Mouse (Mus musculus): ENCODE results near the gene Kcnj8. TPM values are rescaled to one million over a fixed set of nuclear protein-coding genes. Genes with fewer than 3 reads are reported as not detected.
"Not testable (repeated sequence)": the region's sequence is repeated elsewhere in the genome, so short reads cannot be mapped to it uniquely, and the experiment has no call there.

Kcnj8 gene
- polyA plus RNA-seq, 1 experiment from 2014 or later, result 55.3 TPM

DNA sequence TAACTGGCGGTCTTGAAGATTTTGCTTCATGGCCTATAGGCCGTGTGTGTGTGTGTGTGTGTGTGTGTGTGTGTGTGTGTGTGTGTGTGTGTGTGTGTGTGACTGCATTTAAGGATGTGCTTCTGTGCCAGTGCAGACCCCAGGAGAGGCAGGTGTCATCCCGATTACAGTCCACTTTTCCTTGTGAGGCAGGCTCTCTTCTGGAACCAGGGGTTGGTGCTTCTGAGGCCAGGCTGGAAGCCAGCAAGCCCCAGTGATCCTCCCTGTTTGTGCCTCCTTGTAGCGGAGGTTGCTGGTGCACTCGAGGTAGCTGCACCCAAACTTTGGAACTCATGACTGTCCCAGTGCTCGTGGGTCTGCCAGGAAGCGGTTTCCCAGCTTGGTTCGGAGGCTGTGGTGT, 41.7 kb downstream of the Kcnj8 start:
- Histone ChIP-seq H3K27me3 (replicated peaks; ENCODE audit: control insufficient read depth, insufficient read depth, low read length) (no peaks in the 10 kb centered on the region), H3K4me2 (ENCODE audit: low read length) (no peak overlapping the region), H3K27ac (ENCODE audit: low read depth) (peak overlapping the region; percentile 63; the same call in 1 of the 2 replicates), H3K9ac (ENCODE audit: low read length) (no peak overlapping the region), H3K36me3 (ENCODE audit: control insufficient read depth, insufficient read depth, low read length) (no peaks in the 10 kb centered on the region), H3K4me1 (replicated peaks; ENCODE audit: control insufficient read depth, insufficient read depth, low read length) (peaks cover 11% of the 10 kb centered on the region), H3K9me3 (ENCODE audit: control insufficient read depth, low read length) (no peaks in the 10 kb centered on the region), H3K4me3 (ENCODE audit: low read depth, low read length) (no peak overlapping the region)
- DNase-seq (ENCODE audit: low spot score), result no peak
- WGBS, result 78% methylated on average over 8 of the region's 8 CpGs
- ATAC-seq (replicated peaks; ENCODE audit: low FRiP score, low TSS enrichment, low read depth), result no peak

DNA sequence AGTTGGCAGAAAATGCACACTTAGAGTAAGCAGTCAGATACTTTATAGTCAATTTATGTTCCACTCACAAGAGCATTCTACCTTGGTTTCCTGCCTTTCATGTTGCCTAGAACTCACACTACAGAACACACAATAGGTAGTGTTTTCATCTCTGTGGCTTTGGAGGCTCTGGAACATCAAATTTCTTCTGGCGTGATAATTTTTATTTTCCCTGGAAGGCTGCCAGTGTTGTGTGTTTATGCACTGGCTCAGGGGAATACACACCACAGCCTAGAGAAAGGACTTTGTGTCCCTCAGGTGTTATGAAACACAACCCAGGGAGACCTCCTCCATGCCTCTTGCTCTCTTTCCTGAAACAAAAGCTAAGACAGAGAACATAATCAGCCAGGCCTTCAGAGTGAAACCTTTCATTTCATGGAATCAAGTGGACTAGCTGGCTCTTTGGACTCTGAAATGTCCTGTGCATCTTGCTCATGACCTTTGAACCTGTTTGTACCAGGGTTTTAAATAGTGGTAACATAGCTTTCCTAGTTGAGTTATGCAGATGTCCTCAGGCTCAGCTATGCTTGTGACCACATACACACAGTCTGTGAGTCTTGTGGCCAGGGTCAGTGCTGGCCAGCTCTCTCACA, 43.4 kb downstream of the Kcnj8 start:
- H3K36me3 ChIP-seq (ENCODE audit: control insufficient read depth, insufficient read depth, low read length), result no peaks in the 10 kb centered on the region
- H3K4me2 ChIP-seq (ENCODE audit: low read length), result no peak overlapping the region
- no peak for ATAC-seq (replicated peaks; ENCODE audit: low FRiP score, low TSS enrichment, low read depth)
- no peak overlapping the region for H3K27ac ChIP-seq (ENCODE audit: low read depth)
- H3K9me3 ChIP-seq (ENCODE audit: control insufficient read depth, low read length), result no peaks in the 10 kb centered on the region
- no peak for DNase-seq (ENCODE audit: low spot score)
- peaks cover 11% of the 10 kb centered on the region for H3K4me1 ChIP-seq (replicated peaks; ENCODE audit: control insufficient read depth, insufficient read depth, low read length)
- H3K4me3 ChIP-seq (ENCODE audit: low read depth, low read length), result no peak overlapping the region
- H3K27me3 ChIP-seq (replicated peaks; ENCODE audit: control insufficient read depth, insufficient read depth, low read length), result no peaks in the 10 kb centered on the region
- no peak overlapping the region for H3K9ac ChIP-seq (ENCODE audit: low read length)
- WGBS, result 37% methylated on average over 1 of the region's 1 CpGs

DNA sequence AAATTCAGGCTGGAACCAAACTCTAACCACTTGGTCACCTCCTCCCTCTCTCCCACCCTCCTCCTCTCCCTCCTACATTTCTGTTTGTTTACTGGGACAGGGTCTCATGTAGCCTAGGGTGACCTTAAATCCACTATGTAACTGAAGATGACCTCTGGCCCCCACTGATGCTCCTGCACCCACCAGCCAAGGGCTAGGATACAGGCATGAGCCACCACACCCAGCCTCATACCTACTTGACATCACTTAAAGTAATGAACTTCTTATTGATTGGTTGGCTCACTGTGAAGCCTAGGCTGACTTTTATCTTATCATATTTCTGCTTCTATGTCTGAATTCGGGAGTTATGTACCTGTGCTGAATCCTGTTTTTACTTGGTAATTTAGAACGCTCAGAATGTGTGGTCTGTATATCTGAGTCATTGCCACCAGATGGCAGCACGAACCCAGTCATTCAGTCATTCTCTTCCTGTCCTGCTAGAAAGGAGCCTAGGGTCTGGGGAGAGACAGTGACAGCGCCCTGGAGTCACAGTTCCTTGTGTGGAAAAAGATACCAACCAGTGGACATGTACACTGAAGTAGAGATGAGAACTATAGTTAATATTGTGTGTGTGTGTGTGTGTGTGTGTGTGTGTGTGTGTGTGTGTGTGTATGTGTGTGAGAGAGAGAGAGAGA, 46.6 kb downstream of the Kcnj8 start:
- DNase-seq (ENCODE audit: low spot score), result peak; percentile 83
- WGBS, result 7% methylated on average over 4 of the region's 4 CpGs

DNA sequence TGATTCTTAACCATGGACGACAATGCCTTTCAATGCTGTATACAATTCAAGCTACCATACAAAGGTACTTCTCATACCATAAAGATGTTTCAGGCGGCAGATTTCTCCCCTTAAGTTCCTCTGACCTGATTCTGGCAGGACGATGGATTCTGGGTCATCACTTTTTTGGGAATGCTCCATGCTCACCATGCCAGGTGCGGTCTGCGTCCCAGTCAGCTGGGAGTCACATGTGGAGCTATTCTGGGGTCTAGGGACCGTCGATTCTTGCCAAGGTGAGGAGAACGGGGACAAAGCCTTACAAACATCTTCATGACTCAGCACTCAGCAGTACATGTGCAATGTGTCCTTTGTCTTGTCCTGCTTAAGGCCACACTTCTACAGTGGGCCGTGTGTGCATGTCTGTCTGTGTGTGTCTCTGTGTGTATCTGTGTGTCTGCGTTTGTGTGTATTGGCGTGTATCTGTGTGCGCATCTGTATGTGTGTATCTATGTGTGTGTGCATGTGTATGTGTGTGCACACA, 49.8 kb downstream of the Kcnj8 start:
- Histone ChIP-seq H3K27ac (ENCODE audit: low read depth) (no peak overlapping the region), H3K36me3 (ENCODE audit: control insufficient read depth, insufficient read depth, low read length) (no peaks in the 10 kb centered on the region), H3K9me3 (ENCODE audit: control insufficient read depth, low read length) (no peaks in the 10 kb centered on the region), H3K4me3 (ENCODE audit: low read depth, low read length) (no peak overlapping the region), H3K4me1 (replicated peaks; ENCODE audit: control insufficient read depth, insufficient read depth, low read length) (no peaks in the 10 kb centered on the region), H3K4me2 (ENCODE audit: low read length) (no peak overlapping the region), H3K9ac (ENCODE audit: low read length) (no peak overlapping the region), H3K27me3 (replicated peaks; ENCODE audit: control insufficient read depth, insufficient read depth, low read length) (no peaks in the 10 kb centered on the region)
- WGBS, result 82% methylated on average over 12 of the region's 12 CpGs
- no peak for ATAC-seq (replicated peaks; ENCODE audit: low FRiP score, low TSS enrichment, low read depth)
- DNase-seq (ENCODE audit: low spot score), result no peak

More for the DNA sequence above, 46.6 kb downstream of the Kcnj8 start:
- ATAC-seq (replicated peaks; ENCODE audit: low FRiP score, low TSS enrichment, low read depth), result peak; percentile 59
- no peaks in the 10 kb centered on the region for H3K9me3 ChIP-seq (ENCODE audit: control insufficient read depth, low read length)
- no peak overlapping the region for H3K9ac ChIP-seq (ENCODE audit: low read length)
- no peak overlapping the region for H3K27ac ChIP-seq (ENCODE audit: low read depth)
- no peak overlapping the region for H3K4me2 ChIP-seq (ENCODE audit: low read length)
- H3K4me1 ChIP-seq (replicated peaks; ENCODE audit: control insufficient read depth, insufficient read depth, low read length), result no peaks in the 10 kb centered on the region; the same call in 1 of the 2 replicates
- H3K27me3 ChIP-seq (replicated peaks; ENCODE audit: control insufficient read depth, insufficient read depth, low read length), result no peaks in the 10 kb centered on the region
- no peaks in the 10 kb centered on the region for H3K36me3 ChIP-seq (ENCODE audit: control insufficient read depth, insufficient read depth, low read length)
- no peak overlapping the region for H3K4me3 ChIP-seq (ENCODE audit: low read depth, low read length)

DNA sequence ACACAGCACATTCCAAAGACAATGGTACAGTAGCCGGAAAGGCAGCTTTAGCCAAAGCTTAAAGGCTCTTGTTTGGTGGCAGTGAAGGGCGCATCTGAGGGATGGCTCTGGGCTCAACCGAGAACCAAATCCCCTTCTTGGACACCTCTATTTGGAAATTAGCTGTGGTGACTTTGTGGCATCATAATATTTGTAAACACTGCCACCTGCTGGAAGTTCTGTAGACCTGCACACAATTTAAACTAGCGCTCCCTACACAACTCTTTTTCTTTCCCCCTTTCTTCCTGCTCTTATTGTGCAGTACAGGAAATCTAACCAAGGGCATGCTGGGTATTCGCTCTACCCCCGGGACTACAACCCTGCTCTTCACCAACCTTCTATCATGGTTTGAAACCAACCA, 52.3 kb downstream of the Kcnj8 start:
- Histone ChIP-seq H3K4me1 (replicated peaks; ENCODE audit: control insufficient read depth, insufficient read depth, low read length) (no peaks in the 10 kb centered on the region; the same call in 1 of the 2 replicates), H3K27me3 (replicated peaks; ENCODE audit: control insufficient read depth, insufficient read depth, low read length) (no peaks in the 10 kb centered on the region), H3K36me3 (ENCODE audit: control insufficient read depth, insufficient read depth, low read length) (no peaks in the 10 kb centered on the region), H3K4me2 (ENCODE audit: low read length) (no peak overlapping the region), H3K9ac (ENCODE audit: low read length) (no peak overlapping the region), H3K9me3 (ENCODE audit: control insufficient read depth, low read length) (no peaks in the 10 kb centered on the region), H3K27ac (ENCODE audit: low read depth) (no peak overlapping the region), H3K4me3 (ENCODE audit: low read depth, low read length) (no peak overlapping the region)
- 0 out of 2 replicates have a peak, but pooled peaks have one; percentile 40 for ATAC-seq (replicated peaks; ENCODE audit: low FRiP score, low TSS enrichment, low read depth)
- 14% methylated on average over 6 of the region's 6 CpGs for WGBS
- DNase-seq (ENCODE audit: low spot score), result no peak

DNA sequence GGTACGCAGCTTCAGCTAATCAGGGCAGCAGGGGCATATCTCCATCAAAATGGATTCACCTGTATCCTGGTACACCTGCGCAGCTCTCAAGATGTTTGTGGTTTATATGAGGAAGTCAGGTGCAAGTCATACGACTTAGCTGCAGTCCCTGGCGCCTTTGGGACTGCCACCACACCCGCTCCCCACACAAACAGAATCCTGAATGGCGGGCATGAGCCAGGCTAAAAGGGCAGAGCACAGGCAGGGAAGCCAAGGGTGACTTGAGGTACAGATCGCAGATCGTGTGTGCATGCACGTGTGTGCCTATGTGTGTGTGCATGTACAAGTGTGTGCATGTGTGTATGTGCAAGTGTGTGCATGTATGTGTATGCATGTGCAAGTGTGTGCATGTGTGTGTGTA, 56.0 kb downstream of the Kcnj8 start:
- not testable (repeated sequence) for DNase-seq (ENCODE audit: low spot score)

DNA sequence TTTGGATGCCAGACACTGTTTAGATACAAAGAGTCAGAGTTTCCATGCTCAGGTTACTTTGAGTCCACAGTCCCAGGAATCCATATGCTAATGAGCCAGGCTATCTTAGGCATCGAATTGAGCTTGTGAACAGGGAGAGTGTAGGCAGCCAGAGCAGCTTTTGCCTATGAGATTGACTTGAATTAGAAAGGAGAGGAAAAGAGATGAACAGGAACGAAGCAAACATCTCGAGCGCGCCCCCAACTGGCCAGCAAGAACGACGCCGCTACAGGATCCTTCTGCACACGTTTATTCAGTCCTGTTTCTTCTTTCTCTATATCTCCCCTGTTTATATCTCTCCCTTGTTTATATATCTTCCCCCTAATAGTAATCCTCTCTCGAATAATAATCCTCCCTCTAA, 56.5 kb downstream of the Kcnj8 start:
- no peaks in the 10 kb centered on the region for H3K9me3 ChIP-seq (ENCODE audit: control insufficient read depth, low read length)
- ATAC-seq (replicated peaks; ENCODE audit: low FRiP score, low TSS enrichment, low read depth), result no peak
- peaks cover 14% of the 10 kb centered on the region; the same call in 1 of the 2 replicates for H3K27me3 ChIP-seq (replicated peaks; ENCODE audit: control insufficient read depth, insufficient read depth, low read length)
- 2% methylated on average over 10 of the region's 10 CpGs for WGBS
- no peaks in the 10 kb centered on the region for H3K36me3 ChIP-seq (ENCODE audit: control insufficient read depth, insufficient read depth, low read length)
- H3K27ac ChIP-seq (ENCODE audit: low read depth), result no peak overlapping the region
- no peak overlapping the region for H3K9ac ChIP-seq (ENCODE audit: low read length)
- H3K4me2 ChIP-seq (ENCODE audit: low read length), result no peak overlapping the region
- H3K4me3 ChIP-seq (ENCODE audit: low read depth, low read length), result no peak overlapping the region
- peak; percentile 73 for DNase-seq (ENCODE audit: low spot score)
- H3K4me1 ChIP-seq (replicated peaks; ENCODE audit: control insufficient read depth, insufficient read depth, low read length), result no peaks in the 10 kb centered on the region; the same call in 1 of the 2 replicates

More for the DNA sequence above, 56.0 kb downstream of the Kcnj8 start:
- not testable (repeated sequence) for H3K4me3 ChIP-seq (ENCODE audit: low read depth, low read length); H3K36me3 ChIP-seq (ENCODE audit: control insufficient read depth, insufficient read depth, low read length); ATAC-seq (replicated peaks; ENCODE audit: low FRiP score, low TSS enrichment, low read depth); H3K9me3 ChIP-seq (ENCODE audit: control insufficient read depth, low read length); H3K4me1 ChIP-seq (replicated peaks; ENCODE audit: control insufficient read depth, insufficient read depth, low read length); H3K9ac ChIP-seq (ENCODE audit: low read length); H3K27ac ChIP-seq (ENCODE audit: low read depth); H3K4me2 ChIP-seq (ENCODE audit: low read length)
- H3K27me3 ChIP-seq (replicated peaks; ENCODE audit: control insufficient read depth, insufficient read depth, low read length), result peaks cover 14% of the 10 kb centered on the region; the same call in 1 of the 2 replicates
- WGBS, result 70% methylated on average over 8 of the region's 9 CpGs
